Mouse (Mus musculus): ENCODE data around the gene Sobp.

GRCm38 (mm10) chr10:42989910-42990309, 184.4 kb downstream of the Sobp start:
- TF ChIP-seq CTCF (conservative IDR thresholded peaks at IDR 0.05; ENCODE audit: low read length) (peak; percentile 80), POU5F1 (IDR thresholded peaks at IDR 0.05; ENCODE audit: borderline replicate concordance, low read length) (no peak), NANOG (IDR thresholded peaks at IDR 0.05; ENCODE audit: borderline replicate concordance, low read length) (no peak)
